Mouse (Mus musculus): ENCODE measurements at regions not wholly inside any gene's neighbourhood (a gene's known extent, or its start where the extent isn't known, plus 50 kb on each side); places are given as distances from the start of the nearest gene placed in this dataset.
"Not testable (repeated sequence)": the region's sequence is repeated elsewhere in the genome, so short reads cannot be mapped to it uniquely, and the experiment has no call there.

GRCm38 (mm10) chrX:77410812-77411211 is 100.0 kb upstream of the Tbl1x start:
- Histone ChIP-seq H3K4me3 (no peak overlapping the region), H3K4me1 (0 out of 2 replicates have a peak, but pooled peaks cover 5% of the 10 kb centered on the region), H3K9ac (no peak overlapping the region), H3K27ac (no peak overlapping the region), H3K27me3 (replicated peaks) (no peaks in the 10 kb centered on the region), H3K36me3 (no peaks in the 10 kb centered on the region), H3K4me2 (no peak overlapping the region), H3K9me3 (replicated peaks) (no peaks in the 10 kb centered on the region)
- ATAC-seq = no peak

GRCm38 (mm10) chrX:77414156-77414555 is 96.7 kb upstream of the Tbl1x start:
- no peak overlapping the region for H3K4me3 ChIP-seq

GRCm38 (mm10) chrX:77417766-77418165 is 93.0 kb upstream of the Tbl1x start:
- Histone ChIP-seq H3K27ac (no peak overlapping the region), H3K9ac (no peak overlapping the region), H3K9me3 (replicated peaks) (no peaks in the 10 kb centered on the region), H3K4me2 (no peak overlapping the region), H3K4me1 (no peaks in the 10 kb centered on the region), H3K36me3 (no peaks in the 10 kb centered on the region), H3K27me3 (replicated peaks) (no peaks in the 10 kb centered on the region), H3K4me3 (no peak overlapping the region)
- no peak for ATAC-seq

More at GRCm38 (mm10) chrX:77414156-77414555, 96.7 kb upstream of the Tbl1x start:
- no peaks in the 10 kb centered on the region for H3K27me3 ChIP-seq (replicated peaks)
- no peak overlapping the region for H3K27ac ChIP-seq
- no peaks in the 10 kb centered on the region for H3K36me3 ChIP-seq
- no peak overlapping the region for H3K9ac ChIP-seq
- no peaks in the 10 kb centered on the region for H3K4me1 ChIP-seq
- no peak for ATAC-seq
- no peaks in the 10 kb centered on the region for H3K9me3 ChIP-seq (replicated peaks)
- no peak overlapping the region for H3K4me2 ChIP-seq

- Histone ChIP-seq H3K4me1 (peaks cover 3% of the 10 kb centered on the region; the same call in 1 of the 2 replicates), H3K36me3 (no peaks in the 10 kb centered on the region), H3K27me3 (replicated peaks) (no peaks in the 10 kb centered on the region), H3K9ac (no peak overlapping the region), H3K4me2 (no peak overlapping the region), H3K4me3 (no peak overlapping the region), H3K27ac (no peak overlapping the region), H3K9me3 (replicated peaks) (no peaks in the 10 kb centered on the region)
- WGBS (ENCODE audit: insufficient replicate concordance) = 57% methylated on average over 2 of the region's 2 CpGs
- no peak for ATAC-seq
These were observed 88.6 kb upstream of the Tbl1x start for GRCm38 (mm10) chrX:77422206-77422605.

- no peak overlapping the region for H3K4me2 ChIP-seq
- 55% methylated on average over 3 of the region's 3 CpGs for WGBS (ENCODE audit: insufficient replicate concordance)
- ATAC-seq = peak; percentile 80
- H3K9ac ChIP-seq = no peak overlapping the region
- peak overlapping the region; percentile 65 for H3K27ac ChIP-seq
- H3K27me3 ChIP-seq (replicated peaks) = no peaks in the 10 kb centered on the region
- no peaks in the 10 kb centered on the region for H3K9me3 ChIP-seq (replicated peaks)
- H3K36me3 ChIP-seq = no peaks in the 10 kb centered on the region
- H3K4me3 ChIP-seq = no peak overlapping the region
- peaks cover 3% of the 10 kb centered on the region; the same call in 1 of the 2 replicates for H3K4me1 ChIP-seq
These were observed 85.8 kb upstream of the Tbl1x start for GRCm38 (mm10) chrX:77424792-77425727.

- H3K4me3 ChIP-seq; H3K27me3 ChIP-seq (replicated peaks); ATAC-seq; H3K9me3 ChIP-seq (replicated peaks); H3K4me2 ChIP-seq; H3K36me3 ChIP-seq; H3K9ac ChIP-seq; H3K4me1 ChIP-seq: not testable (repeated sequence)
- H3K27ac ChIP-seq = peak overlapping the region; percentile 64; the same call in 1 of the 2 replicates
- WGBS (ENCODE audit: insufficient replicate concordance) = 56% methylated on average over 3 of the region's 3 CpGs
These were observed 85.1 kb upstream of the Tbl1x start for GRCm38 (mm10) chrX:77425728-77426102.

GRCm38 (mm10) chrX:77426836-77427235 is 84.0 kb upstream of the Tbl1x start:
- WGBS (ENCODE audit: insufficient replicate concordance) = 70% methylated on average over 6 of the region's 6 CpGs
- not testable (repeated sequence) for ATAC-seq; H3K9ac ChIP-seq; H3K4me3 ChIP-seq; H3K4me1 ChIP-seq; H3K9me3 ChIP-seq (replicated peaks); H3K27me3 ChIP-seq (replicated peaks); H3K27ac ChIP-seq; H3K36me3 ChIP-seq; H3K4me2 ChIP-seq

GRCm38 (mm10) chrX:77432001-77432565 is 78.7 kb upstream of the Tbl1x start:
- no peak for ATAC-seq
- Histone ChIP-seq H3K27ac (no peak overlapping the region), H3K9ac (no peak overlapping the region), H3K4me2 (no peak overlapping the region), H3K4me3 (no peak overlapping the region), H3K36me3 (no peaks in the 10 kb centered on the region), H3K9me3 (replicated peaks) (no peaks in the 10 kb centered on the region), H3K4me1 (peaks cover 7% of the 10 kb centered on the region), H3K27me3 (replicated peaks) (no peaks in the 10 kb centered on the region)
- 38% methylated on average over 2 of the region's 2 CpGs for WGBS (ENCODE audit: insufficient replicate concordance)

- ATAC-seq = peak; percentile 91
- H3K9ac ChIP-seq = peak overlapping the region; percentile 31; the same call in 1 of the 2 replicates
- peak overlapping the region; percentile 66 for H3K4me2 ChIP-seq
- peaks cover 7% of the 10 kb centered on the region for H3K4me1 ChIP-seq
- H3K27ac ChIP-seq = 0 out of 2 replicates have a peak overlapping the region, but pooled peaks have one; percentile 25
- peak overlapping the region; percentile 41 for H3K4me3 ChIP-seq
- H3K27me3 ChIP-seq (replicated peaks) = no peaks in the 10 kb centered on the region
- 14% methylated on average over 26 of the region's 29 CpGs for WGBS (ENCODE audit: insufficient replicate concordance)
- H3K9me3 ChIP-seq (replicated peaks) = no peaks in the 10 kb centered on the region
- no peaks in the 10 kb centered on the region for H3K36me3 ChIP-seq
These were observed 77.7 kb upstream of the Tbl1x start for GRCm38 (mm10) chrX:77432846-77433810.

- no peaks in the 10 kb centered on the region for H3K36me3 ChIP-seq
- H3K9me3 ChIP-seq (replicated peaks) = no peaks in the 10 kb centered on the region
- WGBS (ENCODE audit: insufficient replicate concordance) = 26% methylated on average over 3 of the region's 3 CpGs
- H3K4me1 ChIP-seq = peaks cover 7% of the 10 kb centered on the region
- H3K4me3 ChIP-seq = peak overlapping the region; percentile 41; the same call in 1 of the 2 replicates
- H3K4me2 ChIP-seq = peak overlapping the region; percentile 66
- no peak overlapping the region for H3K27ac ChIP-seq
- peak overlapping the region; percentile 31; the same call in 1 of the 2 replicates for H3K9ac ChIP-seq
- no peak for ATAC-seq
- no peaks in the 10 kb centered on the region for H3K27me3 ChIP-seq (replicated peaks)
These were observed 77.0 kb upstream of the Tbl1x start for GRCm38 (mm10) chrX:77433811-77434192.

GRCm38 (mm10) chrX:77443852-77444492 is 66.8 kb upstream of the Tbl1x start:
- no peaks in the 10 kb centered on the region for H3K36me3 ChIP-seq
- no peak overlapping the region for H3K9ac ChIP-seq
- H3K27me3 ChIP-seq (replicated peaks) = no peaks in the 10 kb centered on the region
- no peaks in the 10 kb centered on the region for H3K9me3 ChIP-seq (replicated peaks)
- 45% methylated on average over 3 of the region's 3 CpGs for WGBS (ENCODE audit: insufficient replicate concordance)
- H3K27ac ChIP-seq = no peak overlapping the region
- no peaks in the 10 kb centered on the region for H3K4me1 ChIP-seq
- no peak overlapping the region for H3K4me2 ChIP-seq
- no peak for ATAC-seq
- no peak overlapping the region for H3K4me3 ChIP-seq
